Mouse (Mus musculus) hindlimb bud, embryonic 11.5 days (tissue): ENCODE measurements at regions not wholly inside any gene's neighbourhood (a gene's known extent, or its start where the extent isn't known, plus 50 kb on each side); places are given as distances from the start of the nearest gene placed in this dataset.

ENCODE experiments used
- DNase-seq: peaks from one replicate; pipeline ENCODE4 v3.0.0-alpha.2; 2012; ENCODE audit warnings: low read depth, low spot score; ENCODE audit errors: extremely low spot score

DNA sequence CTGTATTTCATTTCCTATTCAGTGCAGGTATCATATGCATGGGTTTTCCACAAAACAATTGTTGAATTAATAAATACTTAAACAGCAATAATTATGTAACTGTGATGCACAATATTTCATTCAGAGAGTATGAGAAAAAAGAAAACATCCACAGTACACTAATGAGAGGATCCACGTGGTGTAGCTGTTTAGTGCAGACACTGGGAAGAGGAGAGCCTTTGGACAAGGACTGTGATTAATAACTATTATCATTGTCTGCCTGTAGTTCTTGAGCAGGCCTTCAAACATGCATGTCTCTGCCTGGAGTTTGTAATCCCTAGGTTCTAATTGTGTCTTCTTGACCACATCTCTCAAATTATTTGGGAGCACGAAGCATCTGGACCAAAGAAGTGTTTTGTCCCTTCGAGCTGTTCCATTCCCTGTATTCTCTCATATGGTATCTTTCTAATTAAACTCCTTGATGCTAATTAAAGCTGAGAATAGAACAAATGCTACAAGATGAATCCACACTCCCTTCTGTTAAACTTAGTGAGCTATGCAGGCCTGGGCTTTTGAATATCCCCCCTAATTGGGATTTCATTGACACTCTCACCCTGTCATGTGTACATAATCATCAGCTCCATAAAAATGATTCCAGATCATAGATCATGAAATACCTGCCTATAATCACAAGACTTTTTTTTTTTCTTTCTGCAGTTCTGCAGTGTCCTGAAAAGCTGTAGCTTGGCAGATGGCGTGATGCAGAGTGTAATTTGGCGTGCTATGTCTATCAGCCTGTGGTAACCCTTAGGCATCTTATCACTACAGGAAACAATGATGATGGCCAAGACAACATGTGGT, 1208.9 kb upstream of the G6pd2 start:
- DNase-seq, result no peak

DNA sequence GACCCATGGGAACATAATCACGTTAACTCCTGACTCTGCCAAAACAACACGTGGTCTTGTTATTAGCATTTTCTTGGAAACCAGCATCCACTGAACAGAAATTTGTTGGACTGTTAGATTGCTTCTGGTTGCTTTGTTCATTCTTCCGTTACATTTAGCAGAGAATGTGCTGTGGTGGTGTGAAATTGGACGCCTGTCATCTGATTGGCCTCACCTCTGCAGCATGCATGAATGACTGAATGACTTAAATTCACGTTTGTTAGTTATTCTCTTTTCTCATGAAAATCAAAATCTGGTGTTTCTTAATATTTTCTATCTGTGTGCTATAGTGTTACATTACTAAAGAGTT, 1208.3 kb upstream of the G6pd2 start:
- no peak for DNase-seq

DNA sequence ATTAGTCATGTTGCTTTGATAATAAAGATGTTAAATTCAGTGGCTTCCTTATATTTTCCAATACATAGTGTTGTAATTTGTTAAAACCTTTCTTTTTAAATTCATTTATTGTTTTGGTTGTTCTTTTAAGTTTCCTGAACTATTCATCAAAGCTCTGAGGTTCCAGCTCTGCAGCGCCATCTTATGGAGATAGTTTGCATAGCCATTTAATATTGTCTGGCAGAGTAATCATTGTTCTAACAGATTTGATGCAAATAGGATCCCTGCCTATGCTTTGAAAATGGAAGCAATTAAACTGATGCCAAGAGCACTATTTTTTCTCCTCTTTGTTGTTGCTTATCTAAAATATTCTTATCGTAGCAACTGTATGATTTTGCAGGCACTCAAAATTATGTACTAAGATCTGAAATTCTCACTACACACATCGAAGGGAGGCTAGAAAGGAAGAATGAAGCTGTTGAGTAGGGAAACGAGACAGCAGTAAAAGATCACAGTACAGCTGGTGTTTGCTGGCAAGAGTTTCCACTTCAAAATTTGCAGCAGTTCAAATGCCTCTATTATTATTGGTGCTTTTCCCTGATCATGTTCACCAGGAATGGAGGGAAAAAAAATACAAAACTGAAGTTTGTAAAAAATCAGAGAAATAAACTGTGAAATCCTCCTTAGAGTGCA, 1199.5 kb upstream of the G6pd2 start:
- peak; percentile 8 for DNase-seq
